Mouse (Mus musculus): ENCODE measurements around the gene Cfap100. TPM values are rescaled to one million over a fixed set of nuclear protein-coding genes. Genes with fewer than 3 reads are reported as not detected.

Cfap100 gene
- polyA plus RNA-seq, 1 experiment from 2014 or later = 1.2 TPM

DNA sequence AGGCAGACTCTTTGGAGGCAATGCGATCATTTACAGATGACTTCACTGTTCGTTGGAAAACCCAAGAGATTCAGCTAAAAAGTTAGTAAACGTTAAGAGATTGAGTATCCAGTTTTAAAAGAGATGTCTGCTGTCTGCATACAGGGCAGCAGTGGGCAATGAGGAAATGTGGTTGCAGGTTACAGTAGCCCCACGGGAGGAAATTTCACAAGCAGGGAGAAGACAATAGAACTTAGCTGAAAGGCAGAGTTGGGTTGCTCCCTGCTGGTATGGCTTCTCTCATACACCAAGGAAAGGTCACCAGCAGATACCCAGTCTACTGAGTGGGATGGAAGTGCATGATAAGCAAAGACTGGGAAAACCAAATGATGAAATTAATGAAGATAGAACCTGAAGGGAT lies 38.0 kb downstream of the Cfap100 start:
- Histone ChIP-seq H3K4me2 (replicated peaks; ENCODE audit: low read depth, low read length) (no peak overlapping the region), H3K9ac (ENCODE audit: low read depth, low read length) (no peak overlapping the region), H3K27ac (ENCODE audit: low read depth, low read length) (no peak overlapping the region), H3K9me3 (ENCODE audit: control insufficient read depth, low read length) (no peaks in the 10 kb centered on the region), H3K4me1 (replicated peaks; ENCODE audit: control insufficient read depth, insufficient read depth, low read length) (no peaks in the 10 kb centered on the region), H3K4me3 (ENCODE audit: low read depth, low read length) (no peak overlapping the region), H3K36me3 (ENCODE audit: control insufficient read depth, insufficient read depth, low read length) (no peaks in the 10 kb centered on the region), H3K27me3 (ENCODE audit: control insufficient read depth, insufficient read depth, low read length) (no peaks in the 10 kb centered on the region)
- DNase-seq (ENCODE audit: low spot score) = no peak
- ATAC-seq (ENCODE audit: low FRiP score) = no peak
- 86% methylated on average over 4 of the region's 4 CpGs for WGBS

DNA sequence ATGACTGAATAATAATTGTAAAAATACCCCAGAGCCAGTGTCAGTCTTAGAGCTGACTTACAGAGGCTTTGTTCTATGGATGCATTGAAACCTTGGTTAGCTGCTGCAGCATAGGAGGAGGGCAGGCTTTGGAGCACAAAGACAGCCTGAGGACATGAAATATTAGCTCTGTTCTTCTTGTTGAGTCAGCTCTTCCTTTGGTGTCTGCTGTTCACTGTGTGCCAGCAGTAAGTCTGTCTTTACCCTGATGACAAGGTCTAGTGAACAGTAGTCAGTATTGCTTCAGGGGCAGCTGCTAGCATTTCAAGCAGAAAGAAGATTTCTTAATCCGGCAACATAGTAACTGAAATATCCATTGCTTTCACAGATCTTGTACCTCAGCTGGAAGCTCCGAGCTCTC lies 47.1 kb downstream of the Cfap100 start:
- Histone ChIP-seq H3K9ac (ENCODE audit: low read depth, low read length) (no peak overlapping the region), H3K36me3 (ENCODE audit: control insufficient read depth, insufficient read depth, low read length) (peaks cover 3% of the 10 kb centered on the region), H3K4me3 (ENCODE audit: low read depth, low read length) (no peak overlapping the region), H3K27me3 (ENCODE audit: control insufficient read depth, insufficient read depth, low read length) (no peaks in the 10 kb centered on the region), H3K27ac (ENCODE audit: low read depth, low read length) (no peak overlapping the region), H3K9me3 (ENCODE audit: control insufficient read depth, low read length) (no peaks in the 10 kb centered on the region), H3K4me1 (replicated peaks; ENCODE audit: control insufficient read depth, insufficient read depth, low read length) (no peaks in the 10 kb centered on the region), H3K4me2 (replicated peaks; ENCODE audit: low read depth, low read length) (no peak overlapping the region)
- DNase-seq (ENCODE audit: low spot score) (no peak), ATAC-seq (ENCODE audit: low FRiP score) (no peak)
- 85% methylated on average over 2 of the region's 2 CpGs for WGBS

DNA sequence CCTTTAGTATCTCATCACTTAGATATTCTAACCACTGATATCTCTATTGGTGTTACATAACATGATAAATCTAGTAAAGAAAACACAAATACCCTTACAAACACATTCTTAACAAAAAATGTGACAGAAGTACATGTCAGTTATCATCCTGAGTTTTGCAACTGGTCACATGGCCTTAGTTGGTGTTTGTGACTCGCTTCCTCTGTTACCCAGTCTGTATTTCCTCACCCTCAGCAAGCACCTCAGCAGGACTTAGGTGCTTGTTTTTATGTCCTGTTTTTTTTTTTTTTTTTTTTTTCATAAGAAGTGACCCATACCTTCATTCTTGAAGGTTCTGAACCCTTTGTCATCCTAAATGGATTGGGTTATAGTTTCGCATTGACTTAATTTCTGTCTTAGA lies 50.9 kb downstream of the Cfap100 start:
- Histone ChIP-seq H3K27ac (ENCODE audit: low read depth, low read length) (no peak overlapping the region), H3K4me2 (replicated peaks; ENCODE audit: low read depth, low read length) (no peak overlapping the region), H3K9me3 (ENCODE audit: control insufficient read depth, low read length) (no peaks in the 10 kb centered on the region), H3K9ac (ENCODE audit: low read depth, low read length) (no peak overlapping the region), H3K27me3 (ENCODE audit: control insufficient read depth, insufficient read depth, low read length) (no peaks in the 10 kb centered on the region), H3K36me3 (ENCODE audit: control insufficient read depth, insufficient read depth, low read length) (peaks cover 6% of the 10 kb centered on the region), H3K4me3 (ENCODE audit: low read depth, low read length) (no peak overlapping the region), H3K4me1 (replicated peaks; ENCODE audit: control insufficient read depth, insufficient read depth, low read length) (no peaks in the 10 kb centered on the region)
- 95% methylated on average over 2 of the region's 2 CpGs for WGBS
- DNase-seq (ENCODE audit: low spot score) (no peak), ATAC-seq (ENCODE audit: low FRiP score) (no peak)

DNA sequence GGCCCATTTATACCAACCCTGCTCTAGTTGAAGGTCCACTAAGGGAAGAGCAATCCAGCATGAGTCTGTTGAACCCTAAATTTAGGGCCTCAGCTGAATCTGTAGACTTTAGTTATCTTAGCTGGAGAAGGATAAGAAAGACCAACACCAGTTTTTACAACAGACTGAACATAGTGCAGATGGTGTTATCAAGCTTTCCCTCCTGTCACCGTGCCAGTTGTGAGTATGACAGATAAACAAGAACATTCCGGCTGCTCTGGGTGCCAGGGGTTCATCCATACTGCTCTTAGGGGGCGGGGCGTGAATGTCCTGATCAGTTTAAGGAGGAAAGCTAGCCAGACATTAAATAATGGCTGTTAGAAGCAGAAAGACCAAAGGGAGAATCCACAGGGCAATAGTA lies 54.0 kb downstream of the Cfap100 start:
- ATAC-seq (ENCODE audit: low FRiP score) = no peak
- Histone ChIP-seq H3K4me2 (replicated peaks; ENCODE audit: low read depth, low read length) (no peak overlapping the region), H3K27ac (ENCODE audit: low read depth, low read length) (no peak overlapping the region), H3K9ac (ENCODE audit: low read depth, low read length) (no peak overlapping the region), H3K9me3 (ENCODE audit: control insufficient read depth, low read length) (no peaks in the 10 kb centered on the region), H3K4me1 (replicated peaks; ENCODE audit: control insufficient read depth, insufficient read depth, low read length) (peaks cover 6% of the 10 kb centered on the region; the same call in 1 of the 2 replicates), H3K36me3 (ENCODE audit: control insufficient read depth, insufficient read depth, low read length) (peaks cover 6% of the 10 kb centered on the region; the same call in 1 of the 2 replicates), H3K27me3 (ENCODE audit: control insufficient read depth, insufficient read depth, low read length) (no peaks in the 10 kb centered on the region), H3K4me3 (ENCODE audit: low read depth, low read length) (no peak overlapping the region)
- no peak for DNase-seq (ENCODE audit: low spot score)
- 90% methylated on average over 4 of the region's 4 CpGs for WGBS

DNA sequence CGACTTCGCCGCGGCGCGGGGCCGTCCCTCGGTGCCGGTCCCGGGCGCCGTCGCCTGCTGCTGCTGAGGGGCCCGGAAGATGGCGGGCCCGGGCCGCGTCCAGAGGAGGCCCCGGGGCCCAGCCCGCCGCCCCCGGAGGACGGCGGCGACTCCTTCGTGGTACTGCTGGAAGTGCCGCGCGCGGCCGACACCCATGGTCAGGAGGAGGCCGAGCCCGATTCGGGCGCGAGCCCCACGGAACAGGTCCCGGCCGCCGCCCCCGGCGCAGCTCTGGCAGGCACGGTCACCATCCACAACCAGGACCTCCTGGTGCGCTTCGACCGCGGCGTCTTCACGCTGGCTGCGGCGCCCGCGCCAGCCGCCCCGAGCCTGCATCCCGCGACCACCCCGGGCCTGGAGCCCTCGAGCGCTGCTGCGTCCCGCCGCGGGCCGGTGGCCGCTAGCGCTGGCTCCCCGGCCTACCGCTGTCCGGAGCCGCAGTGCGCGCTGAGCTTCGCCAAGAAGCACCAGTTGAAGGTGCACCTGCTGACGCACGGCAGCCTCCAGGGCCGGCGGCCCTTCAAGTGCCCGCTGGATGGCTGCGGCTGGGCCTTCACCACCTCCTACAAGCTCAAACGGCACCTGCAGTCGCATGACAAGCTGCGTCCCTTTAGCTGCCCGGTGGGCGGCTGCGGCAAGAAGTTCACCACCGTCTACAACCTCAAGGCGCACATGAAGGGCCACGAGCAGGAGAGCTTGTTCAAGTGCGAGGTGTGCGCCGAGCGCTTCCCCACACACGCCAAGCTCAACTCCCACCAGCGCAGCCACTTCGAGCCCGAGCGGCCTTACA lies 58.7 kb downstream of the Cfap100 start:
- ATAC-seq (ENCODE audit: low FRiP score) (peak; percentile 87), DNase-seq (ENCODE audit: low spot score) (peak; percentile 61)
- Histone ChIP-seq H3K4me3 (ENCODE audit: low read depth, low read length) (peak overlapping the region; percentile 96), H3K4me1 (replicated peaks; ENCODE audit: control insufficient read depth, insufficient read depth, low read length) (peaks cover 6% of the 10 kb centered on the region; the same call in 1 of the 2 replicates), H3K4me2 (replicated peaks; ENCODE audit: low read depth, low read length) (peak overlapping the region; percentile 96), H3K9me3 (ENCODE audit: control insufficient read depth, low read length) (no peaks in the 10 kb centered on the region), H3K27me3 (ENCODE audit: control insufficient read depth, insufficient read depth, low read length) (no peaks in the 10 kb centered on the region), H3K27ac (ENCODE audit: low read depth, low read length) (peak overlapping the region; percentile 73), H3K36me3 (ENCODE audit: control insufficient read depth, insufficient read depth, low read length) (peaks cover 6% of the 10 kb centered on the region; the same call in 1 of the 2 replicates), H3K9ac (ENCODE audit: low read depth, low read length) (peak overlapping the region; percentile 85)
- WGBS = under 1% methylated on average over 65 of the region's 98 CpGs

DNA sequence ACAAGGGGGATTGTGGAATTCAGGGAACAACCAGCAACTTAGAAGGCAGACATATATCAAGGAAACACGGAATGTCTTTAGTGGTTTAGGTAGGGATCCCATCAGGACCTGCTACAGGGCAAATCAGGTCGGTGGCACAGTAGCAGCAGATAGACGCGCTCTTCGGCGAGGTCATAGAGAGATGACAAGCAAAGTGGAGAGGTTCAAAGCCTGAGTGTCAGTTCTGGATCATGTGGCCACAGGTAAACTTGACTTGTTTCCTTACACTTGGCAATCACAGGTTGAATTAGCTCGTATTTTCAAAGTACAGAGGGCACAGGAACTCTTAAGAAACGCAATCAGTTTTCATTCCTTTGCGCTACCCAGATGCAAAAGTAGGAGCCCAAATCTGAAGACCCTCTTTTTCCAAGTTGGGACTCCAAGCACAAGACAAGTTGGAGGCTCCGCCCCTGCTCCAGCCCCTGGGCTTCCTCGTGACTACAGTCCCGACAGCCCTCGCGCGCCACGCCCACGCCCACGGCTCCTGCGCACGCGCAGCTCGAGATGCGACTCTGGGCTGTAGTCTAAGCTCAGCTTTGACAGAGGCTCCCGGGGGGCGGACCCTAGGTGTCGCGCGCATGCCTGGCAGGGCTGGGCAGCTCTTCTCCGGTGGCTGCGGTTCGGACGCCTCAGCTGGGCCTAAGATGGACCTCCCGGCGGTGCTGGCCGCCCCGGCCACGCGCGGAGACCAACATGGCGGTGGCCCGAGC lies 59.4 kb downstream of the Cfap100 start, which contains the start of gene Zxdc:
Zxdc (plus strand) TSS at position 517 of the 749 bp plus-strand sequence.
- DNase-seq (ENCODE audit: low spot score) = peak; percentile 99
- H3K9ac ChIP-seq (ENCODE audit: low read depth, low read length) = peak within 1 kb of the TSS; percentile 85
- ATAC-seq (ENCODE audit: low FRiP score) = peak; percentile 97
- peak within 1 kb of the TSS; percentile 73 for H3K27ac ChIP-seq (ENCODE audit: low read depth, low read length)
- 6% methylated on average over 38 of the region's 41 CpGs for WGBS
- peak within 1 kb of the TSS; percentile 96 for H3K4me3 ChIP-seq (ENCODE audit: low read depth, low read length)
- H3K9me3 ChIP-seq (ENCODE audit: control insufficient read depth, low read length) = no peaks in the 10 kb centered on the region
- peaks cover 5% of the 10 kb centered on the region; the same call in 1 of the 2 replicates for H3K36me3 ChIP-seq (ENCODE audit: control insufficient read depth, insufficient read depth, low read length)
- peak within 1 kb of the TSS; percentile 96 for H3K4me2 ChIP-seq (replicated peaks; ENCODE audit: low read depth, low read length)
- peaks cover 6% of the 10 kb centered on the region; the same call in 1 of the 2 replicates for H3K4me1 ChIP-seq (replicated peaks; ENCODE audit: control insufficient read depth, insufficient read depth, low read length)
- H3K27me3 ChIP-seq (ENCODE audit: control insufficient read depth, insufficient read depth, low read length) = no peaks in the 10 kb centered on the region

DNA sequence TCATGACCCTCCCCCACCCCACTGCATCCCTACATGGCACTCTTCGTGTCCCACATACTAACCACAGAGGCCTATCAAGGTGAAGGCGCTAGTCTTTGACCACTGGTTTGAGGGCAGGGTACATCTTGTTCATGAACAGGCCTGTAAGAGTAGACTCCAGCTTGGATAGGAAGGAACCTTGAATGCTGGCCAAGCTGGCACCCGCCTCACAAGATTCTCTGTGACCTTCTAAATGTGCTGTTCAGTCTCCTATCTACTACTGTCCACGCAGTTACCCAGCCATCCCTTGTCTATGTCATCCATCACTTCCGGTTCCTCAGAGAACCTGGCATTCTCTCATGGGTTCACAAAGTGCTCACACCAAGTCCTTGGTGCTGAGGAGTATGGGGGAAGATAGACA lies 65.3 kb downstream of the Cfap100 start:
- Histone ChIP-seq H3K27me3 (ENCODE audit: control insufficient read depth, insufficient read depth, low read length) (no peaks in the 10 kb centered on the region), H3K4me3 (ENCODE audit: low read depth, low read length) (no peak overlapping the region), H3K4me2 (replicated peaks; ENCODE audit: low read depth, low read length) (no peak overlapping the region), H3K4me1 (replicated peaks; ENCODE audit: control insufficient read depth, insufficient read depth, low read length) (no peaks in the 10 kb centered on the region), H3K9ac (ENCODE audit: low read depth, low read length) (no peak overlapping the region), H3K27ac (ENCODE audit: low read depth, low read length) (no peak overlapping the region), H3K9me3 (ENCODE audit: control insufficient read depth, low read length) (no peaks in the 10 kb centered on the region), H3K36me3 (ENCODE audit: control insufficient read depth, insufficient read depth, low read length) (no peaks in the 10 kb centered on the region)
- WGBS = 82% methylated on average over 5 of the region's 5 CpGs
- ATAC-seq (ENCODE audit: low FRiP score) (no peak), DNase-seq (ENCODE audit: low spot score) (no peak)

DNA sequence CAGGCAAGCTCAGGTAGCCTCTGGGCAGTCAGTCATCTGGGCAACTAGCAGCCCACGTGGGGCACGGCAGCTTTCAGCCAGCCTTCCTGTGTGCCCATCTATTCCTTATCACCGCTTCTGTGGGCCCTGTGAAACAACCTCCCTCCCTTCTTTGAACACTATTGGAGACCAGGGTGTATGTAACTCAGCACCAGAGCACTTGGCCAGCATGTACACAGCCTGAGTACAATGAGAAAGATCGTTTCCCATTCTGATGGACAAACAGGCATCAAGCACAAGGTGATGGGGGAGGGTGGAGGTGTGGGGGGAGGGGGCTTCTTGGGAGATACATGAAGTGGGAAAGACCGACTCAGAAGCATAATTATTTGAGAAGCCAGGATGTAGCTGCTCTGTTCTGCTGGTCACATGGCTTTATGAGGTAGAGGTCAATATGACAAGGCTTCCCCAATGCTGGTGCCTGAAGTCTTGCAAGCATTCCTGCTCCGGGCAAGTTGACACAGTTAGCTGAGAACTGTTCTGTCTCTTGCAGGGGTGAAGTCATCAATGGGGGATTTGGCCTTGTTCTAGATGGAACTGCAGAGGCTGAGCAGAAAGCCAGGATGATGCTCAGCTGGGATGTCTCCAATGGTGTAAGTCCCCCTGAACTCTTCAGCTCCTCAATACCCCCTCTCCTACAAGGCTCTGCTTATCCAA lies 67.5 kb downstream of the Cfap100 start:
- 86% methylated on average over 6 of the region's 6 CpGs for WGBS
- ATAC-seq (ENCODE audit: low FRiP score) (no peak), DNase-seq (ENCODE audit: low spot score) (no peak)
- Histone ChIP-seq H3K4me2 (replicated peaks; ENCODE audit: low read depth, low read length) (no peak overlapping the region), H3K9ac (ENCODE audit: low read depth, low read length) (no peak overlapping the region), H3K4me1 (replicated peaks; ENCODE audit: control insufficient read depth, insufficient read depth, low read length) (no peaks in the 10 kb centered on the region), H3K9me3 (ENCODE audit: control insufficient read depth, low read length) (no peaks in the 10 kb centered on the region), H3K27me3 (ENCODE audit: control insufficient read depth, insufficient read depth, low read length) (no peaks in the 10 kb centered on the region), H3K36me3 (ENCODE audit: control insufficient read depth, insufficient read depth, low read length) (no peaks in the 10 kb centered on the region), H3K27ac (ENCODE audit: low read depth, low read length) (no peak overlapping the region), H3K4me3 (ENCODE audit: low read depth, low read length) (no peak overlapping the region)
